Mouse (Mus musculus) gastrocnemius, postnatal 25 days (tissue): ENCODE data around the gene Ism1. TPM values are rescaled to one million over a fixed set of nuclear protein-coding genes. Genes with fewer than 3 reads are reported as not detected.

Experiments used
- total RNA-seq, 2 experiments: library from RNA; stranded (reverse); gene quantifications; 1 replicate in 1 of 2; 2 replicates in 1 of 2; pipeline ENCODE4 v1.2.3; 2021

Gene Ism1
- total RNA-seq, 2 experiments from 2014 or later: 0.59 to 0.99 TPM

Other genes starting within 250 kb of the Ism1 start
- not detected for gene Sptlc3, start 184.3 kb upstream of the Ism1 start, total RNA-seq